Mouse (Mus musculus) adrenal gland, postnatal 25 days (tissue): ENCODE data around the gene Olfr104-ps. TPM values are rescaled to one million over a fixed set of nuclear protein-coding genes. Genes with fewer than 3 reads are reported as not detected.

ENCODE experiments used
- DNase-seq: peaks from one replicate; pipeline ENCODE4 v3.0.0; 2021; ENCODE audit warnings: mixed read lengths
- long read RNA-seq: library from polyadenylated mRNA; stranded (forward); transcript quantifications from one replicate; pipeline ENCODE4 v2.0.0, GENCODE M21; 2021
- total RNA-seq: library from RNA; stranded (reverse); gene quantifications from 2 replicates; pipeline ENCODE4 v1.2.3, GENCODE M21; 2021

Gene Olfr104-ps
- not detected in 2 replicates for total RNA-seq
- long read RNA-seq = 0 reads

- DNase-seq = no peak
Observed at GRCm38 (mm10) chr17:37359282-37359681, at the start of gene Olfr104-ps. Gene Olfr104-ps, plus strand, starts transcription at chr17:37359582.

DNA sequence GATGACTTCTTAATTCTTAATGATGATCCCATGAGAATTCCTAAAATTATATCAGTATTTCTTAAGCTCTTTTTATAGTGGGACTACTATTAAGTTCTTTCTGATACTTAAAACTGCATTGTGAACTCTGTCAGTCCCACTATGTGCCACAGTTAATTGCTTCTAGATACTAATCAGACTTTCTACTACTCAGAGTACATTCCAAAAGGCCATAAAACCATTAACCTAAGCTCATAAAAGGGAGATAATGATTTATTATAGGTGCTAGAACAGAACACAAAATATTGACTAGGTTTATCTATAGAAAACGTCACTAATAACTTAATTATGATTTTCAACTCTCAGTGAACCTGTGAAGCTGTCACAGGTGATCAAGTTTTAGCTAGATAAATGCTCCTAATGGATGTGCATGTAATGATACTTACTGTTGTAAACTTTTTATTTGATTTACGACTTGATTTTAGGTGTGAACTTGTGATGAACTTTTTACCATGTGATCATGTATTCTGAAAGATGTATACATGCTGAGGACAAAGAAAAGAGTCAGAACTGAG, 49.2 kb upstream of the Olfr104-ps start:
- DNase-seq = no peak

- no peak for DNase-seq
Observed at GRCm38 (mm10) chr17:37316954-37317353, 42.4 kb upstream of the Olfr104-ps start, which contains the start of gene Olfr102. Gene Olfr102, minus strand, starts transcription at chr17:37317054.

DNA sequence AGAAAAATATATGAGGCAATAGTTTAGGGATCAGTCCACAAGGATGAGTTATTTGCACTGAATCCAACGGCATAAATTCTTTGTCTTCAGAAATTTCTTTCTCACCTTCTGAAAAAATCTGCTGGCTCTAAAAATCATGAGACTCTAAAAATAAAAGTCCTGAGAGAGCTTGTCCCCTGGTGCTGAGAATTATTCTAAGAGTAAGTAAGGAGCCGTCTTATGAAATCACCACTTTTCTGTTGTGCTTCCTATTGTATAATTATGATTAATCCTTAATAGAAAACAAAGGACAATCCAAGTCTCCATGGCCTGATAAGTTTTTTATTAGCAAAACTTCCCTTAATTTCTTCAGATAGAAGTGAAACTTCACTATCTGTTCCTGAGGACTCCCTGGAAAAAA, 19.8 kb upstream of the Olfr104-ps start, which contains the start of gene Olfr103:
Gene Olfr103 (minus strand): TSS at position 101 of the 400 bp plus-strand sequence.
- no peak for DNase-seq

DNA sequence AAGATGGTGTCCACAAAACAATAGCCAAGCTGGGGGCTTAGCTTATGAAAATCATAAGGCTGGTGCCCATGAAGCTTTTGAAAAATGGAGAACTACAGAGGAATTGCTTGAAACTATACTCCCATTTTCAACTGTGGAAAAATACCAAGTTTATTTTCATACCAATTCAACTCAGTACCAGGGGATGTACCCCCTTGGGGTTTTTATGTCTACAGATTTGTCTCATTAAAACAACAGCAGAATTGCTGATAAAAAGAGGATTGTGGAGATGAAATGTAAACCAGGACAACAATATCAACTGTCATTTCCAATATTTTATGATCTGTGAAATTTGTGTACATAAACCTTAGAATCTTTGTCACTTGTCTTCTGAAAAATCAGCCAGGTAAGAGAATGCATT, 19.4 kb downstream of the Olfr104-ps start, which contains the start of gene Olfr105-ps:
Gene Olfr105-ps (plus strand): TSS at position 301 of the 400 bp plus-strand sequence.
- DNase-seq = no peak

- no peak for DNase-seq
Observed at GRCm38 (mm10) chr17:37390093-37390492, 30.7 kb downstream of the Olfr104-ps start, which contains the start of gene Olfr106-ps. Gene Olfr106-ps, plus strand, starts transcription at chr17:37390393.

GRCm38 (mm10) chr17:37398926-37399325, 39.5 kb downstream of the Olfr104-ps start, which contains the start of gene Olfr107:
Gene Olfr107, plus strand, starts transcription at chr17:37399226.
- DNase-seq = no peak

DNA sequence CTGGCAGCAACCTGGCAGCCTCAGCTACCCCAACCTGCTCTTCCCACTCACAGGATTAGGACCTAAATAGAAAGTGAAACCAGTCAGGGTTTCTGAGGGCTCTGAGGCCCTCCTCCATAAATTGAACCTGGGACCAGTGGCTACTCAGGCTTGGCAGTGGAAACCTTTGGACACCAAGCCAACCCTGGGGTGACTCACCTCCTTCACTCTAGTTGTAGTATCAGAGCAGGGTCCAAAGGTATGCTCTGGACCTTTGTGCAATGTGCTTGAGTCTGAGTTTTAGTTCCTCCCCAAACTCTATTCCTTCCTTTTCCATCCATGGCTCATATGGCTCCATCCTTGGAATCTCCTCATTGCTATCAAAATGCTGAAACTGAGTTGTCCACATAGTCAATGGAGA, 54.0 kb downstream of the Olfr104-ps start:
- DNase-seq = no peak

Other genes with a start within 250 kb of the Olfr104-ps start
- gene Olfr92, start 239.5 kb upstream of the Olfr104-ps start, total RNA-seq = not detected in 2 replicates
- gene Olfr93, start 198.1 kb upstream of the Olfr104-ps start, total RNA-seq = not detected in 2 replicates
- gene Ubd, start 165.7 kb upstream of the Olfr104-ps start, total RNA-seq = not detected in 2 replicates
- not detected in 2 replicates for gene Olfr94, start 158.6 kb upstream of the Olfr104-ps start, total RNA-seq
- gene Olfr95, start 146.5 kb upstream of the Olfr104-ps start, total RNA-seq = not detected in 2 replicates
- not detected in 2 replicates for gene Olfr96, start 139.4 kb upstream of the Olfr104-ps start, total RNA-seq
- gene Olfr97, start 122.3 kb upstream of the Olfr104-ps start, total RNA-seq = not detected in 2 replicates
- not detected in 2 replicates for gene Olfr98, start 95.8 kb upstream of the Olfr104-ps start, total RNA-seq
- 2.6 and 5.4 TPM in 2 replicates for gene H2-M3, start 89.4 kb upstream of the Olfr104-ps start, total RNA-seq
- not detected in 2 replicates for gene Olfr99, start 76.1 kb upstream of the Olfr104-ps start, total RNA-seq
- not detected in 2 replicates for gene Olfr101, start 55.3 kb upstream of the Olfr104-ps start, total RNA-seq
- not detected in 2 replicates for gene Olfr102, start 42.5 kb upstream of the Olfr104-ps start, total RNA-seq
- gene Olfr103, start 19.9 kb upstream of the Olfr104-ps start, total RNA-seq = not detected in 2 replicates
- gene Olfr105-ps, start 19.5 kb downstream of the Olfr104-ps start, total RNA-seq = not detected in 2 replicates
- gene Olfr106-ps, start 30.8 kb downstream of the Olfr104-ps start, total RNA-seq = not detected in 2 replicates
- gene Olfr107, start 39.6 kb downstream of the Olfr104-ps start, total RNA-seq = not detected in 2 replicates
- gene Olfr108, start 85.9 kb downstream of the Olfr104-ps start, total RNA-seq = not detected in 2 replicates
- not detected in 2 replicates for gene Olfr109, start 99.3 kb downstream of the Olfr104-ps start, total RNA-seq
- not detected in 2 replicates for gene H2-M2, start 124.0 kb downstream of the Olfr104-ps start, total RNA-seq
- gene Olfr110, start 132.9 kb downstream of the Olfr104-ps start, total RNA-seq = not detected in 2 replicates
- 0.39 TPM in 1 of 2 replicates, not detected in the other for gene Olfr111, start 148.4 kb downstream of the Olfr104-ps start, total RNA-seq
- not detected in 2 replicates for gene Olfr112, start 209.9 kb downstream of the Olfr104-ps start, total RNA-seq
- gene Olfr113, start 218.1 kb downstream of the Olfr104-ps start, total RNA-seq = not detected in 2 replicates
- gene Olfr114, start 233.2 kb downstream of the Olfr104-ps start, total RNA-seq = not detected in 2 replicates